Mouse (Mus musculus): ENCODE results near the gene Tctex1d2.

DNA sequence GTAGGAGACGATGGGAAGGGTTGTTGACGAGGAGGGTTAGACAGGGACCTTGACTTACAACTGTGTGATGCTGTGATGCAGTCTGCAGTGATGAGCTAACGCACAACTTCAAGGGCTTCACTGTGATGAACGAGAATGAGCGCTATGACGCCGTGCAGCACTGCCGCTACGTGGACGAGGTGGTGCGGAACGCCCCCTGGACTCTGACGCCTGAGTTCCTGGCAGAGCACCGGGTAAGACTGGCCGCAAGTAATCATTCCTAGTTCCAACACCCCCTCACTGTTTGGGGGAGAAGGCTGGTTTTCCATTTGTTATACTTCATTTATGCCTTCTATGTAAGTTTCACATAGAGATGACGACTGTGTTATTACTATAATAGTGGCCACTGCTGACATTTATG is 43.4 kb downstream of the Tctex1d2 start:
- TF ChIP-seq POLR2A (IDR thresholded peaks at IDR 0.05; ENCODE audit: control insufficient read depth, low read depth, low read length), result no peak
- TF ChIP-seq CTCF (IDR thresholded peaks at IDR 0.05; ENCODE audit: control insufficient read depth, insufficient read depth, insufficient replicate concordance, low read depth, low read length), result no peak

All from testis, adult 2 months (tissue).